Mouse (Mus musculus) heart, postnatal 0 days (tissue): ENCODE results near the gene Dapk2. TPM values are rescaled to one million over a fixed set of nuclear protein-coding genes. Genes with fewer than 3 reads are reported as not detected.

Experiments
- ATAC-seq: fragments of 200-750 bp; cut with Nextera tagmentation; 2 replicates; pipeline ENCODE4 v1.8.0; 2017; ENCODE audit warnings: low read depth, moderate number of reproducible peaks, moderate library complexity; ENCODE audit not compliant: insufficient read depth
- DNase-seq: peaks from one replicate; pipeline ENCODE4 v3.0.0-alpha.2; 2016; ENCODE audit warnings: low spot score
- H3K27ac ChIP-seq: fragments of 300-500 bp; sonication (generic); 2 replicates; pipeline ENCODE4 v1.5.1; 2014; ENCODE audit warnings: low read depth, mild to moderate bottlenecking
- H3K27me3 ChIP-seq: fragments of 300-500 bp; sonication (generic); 2 replicates; pipeline ENCODE4 v1.6.1; 2014; ENCODE audit warnings: low read length, mixed read lengths; ENCODE audit not compliant: control insufficient read depth, insufficient read depth
- H3K36me3 ChIP-seq: fragments of 300-500 bp; sonication (generic); replicated peaks from 2 replicates; pipeline ENCODE4 v1.6.1; 2014; ENCODE audit warnings: low read length, mixed read lengths; ENCODE audit not compliant: control insufficient read depth, insufficient read depth
- H3K4me1 ChIP-seq: fragments of 300-500 bp; sonication (generic); 2 replicates; pipeline ENCODE4 v1.6.1; 2014; ENCODE audit warnings: antibody characterized with exemption; ENCODE audit not compliant: control insufficient read depth, insufficient read depth
- H3K4me2 ChIP-seq: fragments of 300-500 bp; sonication (generic); 2 replicates; pipeline ENCODE4 v1.6.1; 2014; ENCODE audit warnings: low read depth, mild to moderate bottlenecking, low read length, moderate library complexity
- H3K4me3 ChIP-seq: fragments of 300-500 bp; sonication (generic); 2 replicates; pipeline ENCODE4 v1.5.1; 2014; ENCODE audit warnings: low read depth, low read length
- H3K9ac ChIP-seq: fragments of 300-500 bp; sonication (generic); replicated peaks from 2 replicates; pipeline ENCODE4 v1.6.1; 2014; ENCODE audit warnings: low read depth, low read length, mixed read lengths
- H3K9me3 ChIP-seq: fragments of 300-500 bp; sonication (generic); replicated peaks from 2 replicates; pipeline ENCODE4 v1.6.1; 2016; ENCODE audit warnings: low read length; ENCODE audit not compliant: control insufficient read depth
- CTCF ChIP-seq: IDR thresholded peaks from 2 replicates; pipeline ENCODE4 v1.5.1; 2016; ENCODE audit warnings: antibody characterized with exemption, control low read depth, low read depth
- EP300 ChIP-seq: IDR thresholded peaks from 2 replicates; pipeline ENCODE4 v1.6.1; 2016; ENCODE audit warnings: antibody characterized with exemption, low read depth
- WGBS: fragments of 180-500 bp; shearing (Covaris S2); extraction: QIAGEN DNeasy Blood & Tissue Kit; methylation state at CpG from one replicate; pipeline ENCODE4 v1.1.7; 2014; 5-methylcytosine and 5-hydroxymethylcytosine counted together
- polyA plus RNA-seq: library from polyadenylated mRNA; unstranded; fragments of >200 nt; fragmentation: Nextera tagmentation; extraction: Ambion mirVana; gene quantifications from 2 replicates; pipeline ENCODE4 v1.2.1, GENCODE M21; 2015
- total RNA-seq: library from RNA; depleted of rRNA; stranded (reverse); fragments of >200 nt; gene quantifications from 2 replicates; pipeline ENCODE4 v1.2.3, GENCODE M21; 2014; ENCODE audit warnings: low replicate concordance

Gene Dapk2
- total and polyA plus RNA-seq, 2 experiments from 2014 or later = 2.3 to 4.7 TPM

- Histone ChIP-seq H3K9me3 (no peaks in the 10 kb centered on the region), H3K4me3 (peak overlapping the region; percentile 64; the same call in 1 of the 2 replicates), H3K36me3 (peaks cover 9% of the 10 kb centered on the region), H3K4me2 (peak overlapping the region; percentile 66), H3K4me1 (peaks cover 22% of the 10 kb centered on the region), H3K27ac (no peak overlapping the region), H3K9ac (no peak overlapping the region), H3K27me3 (no peaks in the 10 kb centered on the region)
- no peak for TF ChIP-seq EP300
- no peak for TF ChIP-seq CTCF
- WGBS = 48% methylated on average over 4 of the region's 4 CpGs
- DNase-seq = no peak
- no peak for ATAC-seq
Measured at GRCm38 (mm10) chr9:66127884-66128283, 30.1 kb upstream of the Dapk2 start.

- no peak for DNase-seq
- no peak overlapping the region for H3K4me2 ChIP-seq
- H3K4me3 ChIP-seq = no peak overlapping the region
- no peak for ATAC-seq
- H3K27me3 ChIP-seq = no peaks in the 10 kb centered on the region
- peaks cover 42% of the 10 kb centered on the region for H3K36me3 ChIP-seq
- TF ChIP-seq EP300 (no peak), CTCF (no peak)
- H3K4me1 ChIP-seq = peaks cover 11% of the 10 kb centered on the region
- no peak overlapping the region for H3K9ac ChIP-seq
- no peak overlapping the region for H3K27ac ChIP-seq
- WGBS = 92% methylated on average over 2 of the region's 2 CpGs
- H3K9me3 ChIP-seq = no peaks in the 10 kb centered on the region
Measured at GRCm38 (mm10) chr9:66131466-66131865, 26.6 kb upstream of the Dapk2 start.

DNA sequence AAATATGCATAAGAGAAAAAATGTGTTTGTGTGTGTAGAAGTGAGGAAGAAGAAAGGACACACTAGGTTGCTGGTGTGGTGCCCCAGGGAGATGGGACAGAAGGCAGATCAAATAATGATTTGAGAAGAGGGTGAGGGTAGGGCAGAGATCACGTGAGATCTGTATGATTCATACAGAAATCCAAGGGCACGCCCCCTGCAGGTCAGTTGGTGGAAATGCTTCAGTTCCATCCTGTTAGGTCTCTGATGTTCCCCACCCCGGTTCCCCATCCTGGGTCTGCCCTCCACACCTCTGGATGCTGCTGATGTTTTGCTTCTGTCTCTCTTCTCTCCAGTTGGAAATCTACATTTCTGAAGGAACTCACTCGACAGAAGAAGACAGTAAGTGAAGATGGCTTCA lies 22.1 kb upstream of the Dapk2 start:
- Histone ChIP-seq H3K4me1 (no peaks in the 10 kb centered on the region), H3K27ac (no peak overlapping the region), H3K4me3 (no peak overlapping the region), H3K36me3 (peaks cover 78% of the 10 kb centered on the region), H3K9me3 (no peaks in the 10 kb centered on the region), H3K9ac (no peak overlapping the region), H3K27me3 (no peaks in the 10 kb centered on the region), H3K4me2 (no peak overlapping the region)
- ATAC-seq = no peak
- TF ChIP-seq CTCF (peak; percentile 42), EP300 (no peak)
- WGBS = 39% methylated on average over 4 of the region's 4 CpGs
- DNase-seq = no peak

DNA sequence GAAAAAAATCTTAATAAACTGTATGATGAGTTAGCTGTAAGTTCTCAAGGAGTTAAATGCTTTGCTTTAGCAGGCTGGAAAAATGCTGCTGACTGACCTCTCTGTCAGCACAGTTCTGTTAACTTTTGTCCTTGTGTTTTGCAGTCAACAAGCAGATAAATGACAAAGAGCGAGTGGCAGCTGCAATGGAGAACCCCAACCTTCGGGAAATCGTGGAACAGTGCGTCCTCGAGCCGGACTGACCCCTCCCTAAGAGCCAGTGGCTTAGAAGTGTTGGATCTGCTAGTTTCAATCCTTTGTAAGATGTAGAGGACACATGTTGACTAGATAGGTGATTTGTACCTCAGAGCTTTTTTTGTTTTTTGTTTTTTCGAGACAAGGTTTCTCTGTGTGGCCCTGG lies 19.8 kb upstream of the Dapk2 start:
- WGBS = 83% methylated on average over 7 of the region's 7 CpGs
- DNase-seq (no peak), ATAC-seq (no peak)
- no peaks in the 10 kb centered on the region for H3K9me3 ChIP-seq
- H3K4me3 ChIP-seq = no peak overlapping the region
- peaks cover 69% of the 10 kb centered on the region for H3K36me3 ChIP-seq
- H3K9ac ChIP-seq = no peak overlapping the region
- H3K4me2 ChIP-seq = no peak overlapping the region
- no peak overlapping the region for H3K27ac ChIP-seq
- TF ChIP-seq EP300 (no peak), CTCF (no peak)
- H3K4me1 ChIP-seq = no peaks in the 10 kb centered on the region
- H3K27me3 ChIP-seq = no peaks in the 10 kb centered on the region

- H3K4me1 ChIP-seq = no peaks in the 10 kb centered on the region
- no peak overlapping the region for H3K27ac ChIP-seq
- ATAC-seq (no peak), DNase-seq (no peak)
- no peak overlapping the region for H3K4me2 ChIP-seq
- H3K4me3 ChIP-seq = no peak overlapping the region
- TF ChIP-seq EP300 (no peak), CTCF (no peak)
- peaks cover 32% of the 10 kb centered on the region for H3K36me3 ChIP-seq
- WGBS = 52% methylated on average over 1 of the region's 1 CpGs
- H3K9me3 ChIP-seq = no peaks in the 10 kb centered on the region
- H3K9ac ChIP-seq = no peak overlapping the region
- no peaks in the 10 kb centered on the region for H3K27me3 ChIP-seq
Measured at GRCm38 (mm10) chr9:66142265-66142664, 15.8 kb upstream of the Dapk2 start.

GRCm38 (mm10) chr9:66144248-66144647 lies 13.8 kb upstream of the Dapk2 start:
- DNase-seq = peak; percentile 40
- ATAC-seq = no peak

More at GRCm38 (mm10) chr9:66144248-66144647, 13.8 kb upstream of the Dapk2 start:
- no peaks in the 10 kb centered on the region for H3K27me3 ChIP-seq
- no peak overlapping the region for H3K4me3 ChIP-seq
- no peak overlapping the region for H3K27ac ChIP-seq
- H3K9ac ChIP-seq = no peak overlapping the region
- TF ChIP-seq EP300 = no peak
- peak; percentile 88 for TF ChIP-seq CTCF
- no peaks in the 10 kb centered on the region for H3K4me1 ChIP-seq
- H3K9me3 ChIP-seq = no peaks in the 10 kb centered on the region
- H3K36me3 ChIP-seq = peaks cover 14% of the 10 kb centered on the region
- no peak overlapping the region for H3K4me2 ChIP-seq
- 3% methylated on average over 6 of the region's 6 CpGs for WGBS
